Mouse (Mus musculus) embryonic facial prominence, embryonic 11.5 days (tissue): ENCODE results near the gene Slc36a1. TPM values are rescaled to one million over a fixed set of nuclear protein-coding genes. Genes with fewer than 3 reads are reported as not detected.

Source experiments
- polyA plus RNA-seq: library from polyadenylated mRNA; unstranded; fragments of >200 nt; fragmentation: Nextera tagmentation; extraction: Ambion mirVana; gene quantifications from 2 replicates; pipeline ENCODE4 v1.2.1, GENCODE M21; 2014

Gene Slc36a1
- polyA plus RNA-seq, 1 experiment from 2014 or later: 1.9 TPM

Other genes with a start within 250 kb of the Slc36a1 start
- gene Tnip1, start 241.4 kb upstream of the Slc36a1 start, polyA plus RNA-seq: 9.1 and 11.6 TPM in 2 replicates
- gene Anxa6, start 170.9 kb upstream of the Slc36a1 start, polyA plus RNA-seq: 112 and 116 TPM in 2 replicates
- gene Ccdc69, start 126.2 kb upstream of the Slc36a1 start, polyA plus RNA-seq: 0.49 and 0.50 TPM in 2 replicates
- gene Gm2a, start 106.2 kb upstream of the Slc36a1 start, polyA plus RNA-seq: 12.3 and 12.7 TPM in 2 replicates
- gene Slc36a3, start 52.6 kb upstream of the Slc36a1 start, polyA plus RNA-seq: not detected in 2 replicates
- gene Slc36a2, start 19.3 kb upstream of the Slc36a1 start, polyA plus RNA-seq: 0.11 and 0.38 TPM in 2 replicates
- 0.07 and 0.08 TPM in 2 replicates for gene Fat2, start 132.2 kb downstream of the Slc36a1 start, polyA plus RNA-seq
- gene Sparc, start 218.8 kb downstream of the Slc36a1 start, polyA plus RNA-seq: 423 and 462 TPM in 2 replicates